Mouse (Mus musculus) heart, adult 9 months (tissue): ENCODE measurements at regions not wholly inside any gene's neighbourhood (a gene's known extent, or its start where the extent isn't known, plus 50 kb on each side); places are given as distances from the start of the nearest gene placed in this dataset.

Source experiments
- DNase-seq, 2 experiments: peaks; one replicate each; pipeline ENCODE4 v3.0.0; 2022; ENCODE audit warnings: low spot score in 2 of 2

GRCm38 (mm10) chr11:26881635-26882034, 287.8 kb upstream of the Vrk2 start:
- no peak for DNase-seq
